Mouse (Mus musculus) cerebellum, postnatal 10 days (tissue): ENCODE results near the gene Actn1.
"Not testable (repeated sequence)": the region's sequence is repeated elsewhere in the genome, so short reads cannot be mapped to it uniquely, and the experiment has no call there.

Experiments used
- DNase-seq, 2 experiments: peaks; one replicate each; pipeline ENCODE4 v3.0.0; 2021; ENCODE audit warnings: mixed read lengths in 2 of 2

The Actn1 gene

DNA sequence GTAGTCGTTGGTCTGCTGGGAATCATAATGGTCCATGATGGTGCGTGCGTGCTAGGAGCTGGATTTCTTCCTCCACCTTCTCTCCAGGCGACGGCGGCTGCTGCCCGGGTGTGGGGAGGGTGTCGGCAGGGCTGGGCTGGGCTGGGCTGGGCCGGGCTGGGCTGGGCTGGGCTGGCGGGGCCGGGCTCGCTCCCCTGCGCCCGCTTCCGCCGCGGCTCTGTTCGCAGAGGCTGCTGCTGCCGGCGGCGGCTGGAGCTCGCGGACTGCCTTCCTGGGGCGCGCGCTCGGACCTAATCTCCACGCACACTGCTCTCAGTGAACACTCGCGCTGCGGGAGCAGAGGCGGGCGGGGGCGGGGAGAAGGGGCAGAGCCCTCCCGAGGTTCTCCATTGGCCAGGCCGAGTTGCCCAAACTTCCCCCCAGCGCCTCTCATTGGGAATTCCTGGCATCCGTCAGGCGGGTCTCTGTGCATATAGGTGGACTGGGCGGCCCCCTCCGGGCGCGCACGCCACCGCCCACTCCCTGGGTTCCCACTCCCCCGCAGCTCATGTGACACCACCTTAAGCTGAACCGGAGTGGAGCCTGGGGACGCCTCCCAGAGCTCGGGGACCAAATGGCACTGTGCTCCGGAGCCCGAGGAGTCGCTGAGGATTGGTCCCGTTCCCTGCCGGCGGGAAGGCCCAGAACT is at the start of gene Actn1:
TSS of gene Actn1 (minus strand) at position 316 of the 688 bp plus-strand sequence.
- peak; percentile 90 to 94 for DNase-seq

DNA sequence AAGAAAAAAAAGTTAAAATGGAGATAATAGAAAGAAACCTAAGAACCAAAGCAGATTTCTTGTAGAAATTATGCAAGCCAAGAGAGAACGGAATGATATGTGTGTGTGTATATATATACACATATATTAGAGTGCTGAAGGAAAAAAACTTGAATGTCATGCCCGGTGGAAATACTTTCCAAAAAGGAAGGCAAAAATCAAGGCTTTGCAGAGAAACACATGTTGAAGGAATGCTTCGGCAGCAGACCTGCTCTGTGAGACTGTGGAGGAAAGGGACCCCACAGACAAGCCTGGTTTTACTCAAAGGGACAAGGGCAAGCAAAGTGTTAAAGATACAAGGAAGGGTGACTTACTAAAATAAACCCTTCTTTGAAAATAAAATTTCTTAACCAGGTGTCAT is 47.4 kb upstream of the Actn1 start:
- no peak for DNase-seq

DNA sequence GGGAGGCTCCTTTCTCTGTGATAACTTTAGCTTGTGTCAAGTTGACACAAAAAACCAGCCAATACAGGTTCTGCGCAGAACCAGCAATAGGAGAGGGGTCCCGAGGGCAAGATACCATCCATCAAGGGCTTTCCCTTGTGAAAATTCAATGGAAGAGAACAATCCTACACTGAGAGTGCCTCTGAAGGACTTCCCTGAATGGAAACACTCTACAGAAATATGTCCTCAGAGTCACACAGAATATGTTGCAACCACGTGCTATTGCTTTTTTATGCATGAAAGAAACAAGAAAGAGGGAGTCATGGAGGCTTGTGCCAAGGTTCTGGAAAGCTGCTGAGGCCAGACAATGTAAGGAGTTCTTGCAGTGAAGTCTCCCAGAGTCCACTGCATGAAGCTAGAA is 44.3 kb upstream of the Actn1 start:
- no peak for DNase-seq

DNA sequence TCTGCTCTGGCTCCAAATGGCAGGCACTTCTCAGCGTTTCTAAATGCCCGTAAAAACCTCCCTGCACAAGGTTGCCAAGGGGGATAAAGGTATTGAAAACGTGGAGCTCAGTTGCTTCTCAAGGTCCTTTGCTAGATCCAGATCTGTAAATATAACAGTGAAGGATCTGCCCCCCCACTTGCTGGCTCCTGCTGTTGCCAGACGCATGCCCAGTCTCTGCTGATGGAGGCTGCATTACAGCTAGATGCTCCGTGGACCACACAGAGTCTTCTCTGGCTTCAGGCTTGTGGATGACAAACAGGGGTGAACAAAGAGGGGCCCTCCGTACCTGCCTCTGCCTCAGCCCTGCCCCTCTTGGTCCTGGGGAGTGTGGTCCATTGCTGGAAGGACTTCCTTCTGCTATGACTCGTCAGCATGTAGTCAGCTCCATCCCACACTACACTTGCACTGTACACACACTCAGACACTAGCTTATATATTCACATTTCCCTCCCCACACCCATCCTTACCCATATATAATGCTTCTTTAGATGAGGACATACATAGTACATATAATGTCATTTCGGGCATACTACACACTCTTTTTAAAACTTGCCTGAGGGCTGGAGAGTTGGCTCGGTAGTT is 40.8 kb upstream of the Actn1 start:
- peak; percentile 9 to 10 for DNase-seq

DNA sequence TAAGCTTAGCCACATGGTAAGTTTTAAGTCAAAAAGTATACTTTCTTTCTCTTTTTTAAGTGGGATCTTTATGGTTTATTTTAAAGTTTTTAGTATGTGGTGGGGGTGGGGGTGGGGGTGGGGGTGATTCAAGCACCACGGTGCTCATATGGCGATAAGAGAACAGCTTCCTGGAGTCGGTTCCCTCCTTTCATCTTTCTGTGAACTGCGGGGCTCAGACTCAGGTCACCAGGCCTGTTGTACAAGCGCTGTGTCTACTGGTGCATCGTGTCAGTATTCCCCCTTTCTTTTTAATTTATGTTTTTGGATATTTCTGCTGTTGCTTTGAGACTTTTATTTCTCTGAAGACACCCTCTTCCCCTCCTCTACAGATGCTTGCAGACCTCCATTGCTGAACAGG is 38.5 kb upstream of the Actn1 start:
- DNase-seq: no peak

DNA sequence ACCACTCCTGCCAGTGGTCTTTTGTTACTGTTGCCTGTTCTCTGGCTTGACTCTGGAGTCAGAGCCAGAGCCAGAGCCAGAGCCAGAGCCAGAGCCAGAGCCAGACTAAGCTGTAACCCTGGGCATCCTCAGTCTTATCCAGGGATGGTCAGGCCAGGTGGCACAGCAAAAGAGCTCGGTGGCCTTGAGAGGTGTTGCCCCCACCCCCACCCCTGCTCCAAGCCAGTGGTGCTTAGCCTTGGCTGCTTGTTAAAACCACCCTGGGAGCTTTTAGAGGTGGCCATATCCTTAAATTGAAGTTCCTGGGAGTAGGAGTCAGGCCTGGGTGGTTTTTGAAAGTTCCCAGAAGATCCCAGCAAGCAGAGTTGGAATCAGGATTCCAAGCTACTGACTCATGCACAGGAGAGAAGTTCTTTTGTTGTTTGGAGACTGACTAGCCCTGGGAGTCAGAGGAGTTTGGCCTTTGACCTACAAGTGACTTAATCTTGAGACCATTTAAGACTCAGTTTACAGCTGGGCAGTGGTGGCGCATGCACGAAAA is 31.8 kb upstream of the Actn1 start:
- DNase-seq: peak; percentile 6 to 20

DNA sequence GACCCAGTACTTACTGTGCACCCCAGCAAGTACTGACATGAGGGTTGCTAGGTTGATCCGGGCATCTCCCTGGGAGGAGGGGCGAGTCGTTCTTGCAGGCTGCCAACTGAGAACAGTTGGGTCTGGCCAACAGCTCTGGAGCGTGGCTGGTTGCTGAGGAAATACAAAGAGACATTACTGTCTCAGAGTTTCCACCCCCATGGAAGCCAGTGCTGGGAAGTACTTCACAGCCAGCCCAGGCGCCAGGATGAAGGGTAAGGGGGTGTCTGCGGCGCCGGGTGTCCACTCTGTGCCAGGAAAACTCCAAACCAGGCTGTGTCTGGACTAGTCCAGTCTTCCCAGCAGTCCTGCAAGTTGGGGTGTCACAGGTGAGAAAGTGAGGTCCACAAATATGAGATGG is 30.8 kb upstream of the Actn1 start:
- peak; percentile 12 to 38 for DNase-seq

DNA sequence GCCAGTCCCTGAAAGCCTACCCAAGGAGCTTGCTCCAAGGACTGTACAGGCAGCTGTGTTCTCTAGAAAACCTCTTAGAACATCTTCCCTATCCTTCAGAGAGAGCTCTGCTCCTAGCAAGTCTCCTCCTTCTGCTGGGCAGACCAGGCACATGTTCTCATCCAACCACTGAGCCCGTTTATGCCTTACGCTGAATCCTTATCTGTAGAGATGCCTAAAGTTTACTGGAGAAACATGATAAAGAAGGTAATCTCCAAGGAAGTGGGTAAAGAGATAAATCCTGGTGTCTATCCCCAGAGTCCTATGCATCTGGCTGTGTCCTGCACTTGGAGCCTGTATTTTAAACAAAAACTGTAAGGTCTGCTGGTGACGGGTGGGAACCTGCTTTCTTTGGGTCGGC is 30.3 kb upstream of the Actn1 start:
- DNase-seq: no peak

DNA sequence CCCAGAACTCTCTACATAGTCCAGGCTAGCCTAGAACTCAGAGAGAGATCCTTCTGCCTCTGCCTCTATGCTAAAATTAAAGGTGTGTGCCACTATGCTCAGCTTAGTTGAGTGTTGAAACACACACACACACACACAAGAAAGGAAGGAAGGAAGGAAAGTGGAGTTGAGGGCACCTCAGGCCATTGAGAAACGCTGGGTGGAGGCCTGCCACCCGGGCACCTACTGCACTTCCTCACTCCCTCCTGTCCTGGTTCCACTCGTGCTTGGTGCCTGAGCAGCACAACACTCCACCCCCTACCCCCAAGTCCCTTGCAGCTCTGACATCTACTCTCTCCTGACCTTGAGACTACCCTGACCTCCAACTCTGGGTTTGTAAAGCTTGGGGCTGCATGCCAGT is 29.6 kb upstream of the Actn1 start:
- DNase-seq: no peak

DNA sequence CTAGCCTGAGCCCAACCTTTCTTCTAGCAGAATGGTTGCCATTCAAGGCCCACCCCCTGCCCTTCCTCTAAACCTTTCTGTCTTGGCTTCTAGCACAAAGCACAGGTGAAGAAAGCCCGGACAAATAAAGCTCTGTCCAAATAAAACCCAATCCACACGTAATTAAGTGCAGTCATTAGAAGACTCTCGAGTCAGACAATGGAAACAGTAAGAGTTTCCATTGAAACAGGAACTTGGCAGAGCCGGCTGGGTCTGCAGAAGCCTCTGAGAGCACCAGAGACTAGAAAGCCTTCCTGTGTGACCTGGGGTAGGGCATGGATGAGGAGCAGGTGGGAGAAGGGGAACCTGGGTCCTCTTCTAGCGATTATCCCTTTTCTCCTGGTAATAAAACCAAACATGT is 25.7 kb upstream of the Actn1 start:
- DNase-seq: no peak

DNA sequence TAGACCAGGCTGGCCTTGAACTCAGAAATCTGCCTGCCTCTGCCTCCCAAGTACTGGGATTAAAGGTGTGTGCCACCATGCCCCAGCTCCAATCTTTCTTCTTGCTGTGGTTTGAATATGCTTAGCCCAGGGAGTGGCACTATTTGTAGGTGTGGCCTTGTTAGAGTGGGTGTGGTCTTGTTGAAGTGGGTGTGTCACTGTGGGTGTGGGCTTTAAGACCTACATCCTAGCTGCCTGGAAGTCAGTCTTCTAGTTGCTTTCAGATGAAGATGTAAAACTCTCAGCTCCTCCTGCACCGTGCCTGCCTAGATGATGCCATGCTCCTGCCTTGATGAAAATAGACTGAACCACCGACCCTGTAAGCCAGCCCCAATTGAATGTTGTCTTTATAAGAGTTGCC is 24.1 kb upstream of the Actn1 start:
- not testable (repeated sequence) for DNase-seq

DNA sequence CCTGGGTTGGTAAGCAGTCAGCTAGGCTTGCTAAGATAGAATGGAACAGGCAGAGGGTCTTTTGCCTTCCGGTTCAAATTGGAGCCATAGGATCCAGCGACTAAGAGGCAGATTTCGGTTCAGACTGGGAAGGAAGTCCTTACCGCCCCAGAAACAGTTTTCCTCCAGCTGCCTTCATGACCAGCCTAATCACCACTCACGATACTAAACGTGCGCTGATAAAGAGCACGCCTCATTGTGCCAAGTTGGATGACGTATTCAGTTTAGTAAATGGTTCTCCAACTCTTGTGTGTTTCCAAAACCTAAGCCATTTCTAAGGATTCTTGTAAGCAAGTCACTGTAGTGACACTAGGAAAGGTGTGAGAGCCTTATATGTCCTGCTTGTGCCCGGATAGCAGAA is 18.7 kb upstream of the Actn1 start:
- no peak for DNase-seq

DNA sequence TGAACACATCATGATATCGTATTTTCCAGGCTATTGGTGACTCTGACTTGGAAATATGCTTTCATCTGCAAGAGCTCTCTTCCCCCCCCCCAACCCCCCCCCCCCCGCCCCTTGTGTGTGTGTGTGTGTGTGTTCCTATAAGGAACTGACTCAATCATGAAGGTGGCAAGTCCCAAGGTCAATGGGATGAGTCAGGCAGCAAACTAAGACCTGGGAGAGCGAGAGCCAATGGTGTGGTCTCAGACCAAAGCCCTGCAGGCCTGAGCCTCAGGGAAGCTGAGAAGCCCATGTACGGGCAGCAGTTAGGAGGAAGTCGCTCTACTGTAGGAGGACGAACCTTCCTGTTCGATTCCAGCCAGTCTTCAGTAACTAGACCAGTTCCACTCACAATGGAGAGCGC is 17.3 kb upstream of the Actn1 start:
- no peak for DNase-seq

DNA sequence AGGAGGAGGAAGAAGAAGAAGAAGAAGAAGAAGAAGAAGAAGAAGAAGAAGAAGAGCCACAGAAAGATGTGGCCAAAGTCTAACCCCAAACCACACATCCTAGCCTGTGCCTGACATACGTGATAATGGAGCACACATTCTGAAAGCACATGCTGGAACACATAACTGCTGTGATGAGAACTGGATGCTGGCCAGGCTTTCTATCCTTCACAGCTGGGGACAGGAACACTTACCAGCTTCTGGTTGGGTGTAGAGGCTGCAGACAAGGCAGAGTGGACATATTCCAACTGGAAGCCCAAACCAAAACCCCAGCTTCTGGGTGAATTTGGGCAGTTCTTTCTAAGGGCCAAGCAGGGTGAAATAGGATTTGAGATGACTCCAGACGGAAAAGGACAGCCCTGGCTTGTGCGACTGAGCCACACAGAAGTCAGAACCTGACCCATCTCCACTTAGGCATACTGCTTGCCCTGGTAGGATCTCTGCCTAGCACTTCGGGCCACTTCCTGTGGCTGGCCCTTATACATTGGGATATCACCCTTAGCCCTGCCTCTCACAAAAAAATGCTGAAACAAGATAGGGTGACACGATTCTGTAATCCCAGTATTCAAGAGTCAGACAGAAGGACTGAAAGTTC is 15.1 kb upstream of the Actn1 start:
- peak; percentile 15 to 23 for DNase-seq

DNA sequence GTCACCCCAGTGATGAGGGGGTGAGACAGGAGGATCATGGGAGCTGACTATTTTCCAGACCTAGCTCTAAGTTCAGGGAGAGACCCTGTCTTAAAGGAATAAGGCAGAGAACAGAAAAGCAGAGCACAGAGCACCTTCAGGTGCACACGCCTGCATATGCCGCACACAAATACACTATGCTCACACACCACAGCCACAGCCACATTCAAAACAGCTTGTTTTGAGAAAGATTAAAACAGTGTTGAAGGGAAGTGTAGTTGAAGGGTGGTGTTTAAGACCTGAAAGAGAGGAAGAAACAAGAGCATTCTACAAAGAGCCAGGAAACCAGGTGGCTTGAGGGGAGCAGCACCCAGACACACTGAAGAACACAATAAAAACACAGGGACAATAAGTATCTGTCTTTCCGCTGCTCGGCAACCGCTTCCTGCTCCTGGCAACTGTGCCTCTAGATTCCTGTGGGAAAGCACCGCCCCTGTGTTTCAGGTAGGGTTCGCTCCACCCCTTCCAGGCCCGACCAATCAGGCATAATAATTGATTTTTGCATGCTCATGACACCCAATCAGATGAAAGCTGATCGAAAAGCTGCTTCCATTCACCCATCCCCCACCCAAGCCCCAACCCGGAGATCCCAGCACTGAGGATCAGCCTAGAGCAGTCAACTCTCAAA is 13.0 kb upstream of the Actn1 start:
- DNase-seq: peak; percentile 76 to 79

DNA sequence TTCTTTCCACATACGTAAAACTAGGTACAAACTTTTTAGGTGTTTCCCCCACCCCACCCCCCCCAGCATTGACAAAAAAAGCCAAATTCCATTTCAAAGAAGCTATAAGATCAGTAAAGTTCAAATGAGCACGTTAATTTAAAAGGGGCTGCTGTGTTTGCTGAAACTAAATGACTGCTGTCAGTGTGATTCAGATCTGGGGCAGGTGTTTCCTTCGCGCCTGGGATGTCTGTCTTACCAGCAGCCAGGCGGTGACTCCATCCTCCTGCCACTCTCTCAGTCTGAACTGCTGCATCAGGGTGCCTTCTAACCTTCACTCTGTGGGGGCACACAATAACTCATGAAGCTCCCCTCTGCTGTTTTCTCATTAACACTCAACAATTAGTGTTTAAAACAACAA is 11.6 kb upstream of the Actn1 start:
- DNase-seq: no peak

DNA sequence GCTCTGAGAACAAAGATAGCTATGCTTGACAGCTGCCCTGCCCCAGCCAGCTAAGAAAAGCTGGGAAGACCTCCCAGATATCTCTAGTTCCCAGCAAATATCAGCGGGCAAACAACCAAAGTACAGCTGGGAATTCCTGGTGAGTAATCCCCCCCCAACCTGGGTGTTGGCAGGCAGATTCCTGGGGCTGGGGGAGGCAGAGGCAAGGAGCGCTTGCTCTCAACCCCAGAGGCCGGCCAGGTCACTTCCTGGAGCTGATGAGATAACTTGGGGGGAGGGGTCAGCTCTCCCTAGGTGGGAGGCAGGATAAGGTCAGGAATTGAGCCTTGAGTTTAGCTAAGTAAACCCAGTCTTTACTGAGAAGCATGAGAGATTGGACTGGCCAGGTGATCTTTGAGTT is 10.8 kb upstream of the Actn1 start:
- DNase-seq: no peak

DNA sequence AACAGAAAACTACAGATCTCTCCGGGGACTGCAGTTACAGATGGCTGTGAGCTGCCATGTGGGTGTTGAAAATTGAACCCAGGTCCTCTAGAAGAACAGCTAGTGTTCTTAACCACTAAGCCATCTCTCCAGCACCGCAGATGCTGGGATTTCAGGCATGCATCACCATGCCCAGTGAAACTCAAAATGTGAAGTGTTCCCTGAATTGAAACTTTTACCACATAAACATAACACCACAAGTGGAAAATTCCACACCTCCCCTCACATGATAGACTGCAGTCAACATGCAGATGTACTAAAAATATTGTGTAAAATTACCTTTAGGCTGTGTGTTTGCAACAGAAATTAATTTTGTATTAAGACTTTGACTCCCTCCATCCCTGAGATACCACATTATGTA is 9.1 kb upstream of the Actn1 start:
- DNase-seq: no peak

DNA sequence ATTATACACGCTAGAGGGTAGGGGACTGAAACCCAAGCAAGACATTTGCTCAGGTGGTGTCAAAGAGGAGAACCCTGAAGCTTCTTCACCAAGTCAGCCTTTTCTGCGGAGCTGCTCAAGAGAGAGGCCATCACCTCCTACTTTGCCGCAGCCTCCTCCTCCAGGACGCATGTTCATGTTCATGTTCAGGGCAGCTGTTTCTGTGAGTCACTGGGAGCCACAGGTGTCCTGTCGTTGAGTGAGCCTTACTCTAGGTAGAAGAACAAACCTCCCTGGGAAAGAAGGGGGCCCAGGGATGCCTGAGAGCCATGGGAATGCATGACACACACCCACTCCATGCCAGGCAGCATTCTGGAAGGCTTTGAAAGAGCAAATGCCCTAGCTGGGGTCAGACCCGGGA is 7.8 kb upstream of the Actn1 start:
- no peak for DNase-seq

DNA sequence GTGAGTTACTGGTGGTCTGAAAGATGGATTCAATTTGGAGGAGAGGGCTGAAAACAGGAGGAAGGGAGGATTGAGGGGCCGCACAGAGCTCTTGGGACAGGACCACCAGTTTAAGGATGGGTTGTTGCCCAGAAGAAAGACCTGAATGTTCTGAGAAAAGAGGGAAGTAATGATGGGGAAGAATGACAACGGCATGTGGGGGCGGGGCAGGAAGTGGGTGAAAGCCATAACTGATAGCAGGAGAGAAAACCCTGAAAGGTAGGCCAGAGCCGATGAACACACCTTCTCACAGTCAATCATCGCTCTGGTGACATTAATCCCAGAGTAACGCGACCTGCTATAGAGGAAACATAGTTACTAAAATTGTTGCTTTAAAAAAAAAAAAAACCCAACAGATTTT is 4.2 kb upstream of the Actn1 start:
- DNase-seq: not testable (repeated sequence)

DNA sequence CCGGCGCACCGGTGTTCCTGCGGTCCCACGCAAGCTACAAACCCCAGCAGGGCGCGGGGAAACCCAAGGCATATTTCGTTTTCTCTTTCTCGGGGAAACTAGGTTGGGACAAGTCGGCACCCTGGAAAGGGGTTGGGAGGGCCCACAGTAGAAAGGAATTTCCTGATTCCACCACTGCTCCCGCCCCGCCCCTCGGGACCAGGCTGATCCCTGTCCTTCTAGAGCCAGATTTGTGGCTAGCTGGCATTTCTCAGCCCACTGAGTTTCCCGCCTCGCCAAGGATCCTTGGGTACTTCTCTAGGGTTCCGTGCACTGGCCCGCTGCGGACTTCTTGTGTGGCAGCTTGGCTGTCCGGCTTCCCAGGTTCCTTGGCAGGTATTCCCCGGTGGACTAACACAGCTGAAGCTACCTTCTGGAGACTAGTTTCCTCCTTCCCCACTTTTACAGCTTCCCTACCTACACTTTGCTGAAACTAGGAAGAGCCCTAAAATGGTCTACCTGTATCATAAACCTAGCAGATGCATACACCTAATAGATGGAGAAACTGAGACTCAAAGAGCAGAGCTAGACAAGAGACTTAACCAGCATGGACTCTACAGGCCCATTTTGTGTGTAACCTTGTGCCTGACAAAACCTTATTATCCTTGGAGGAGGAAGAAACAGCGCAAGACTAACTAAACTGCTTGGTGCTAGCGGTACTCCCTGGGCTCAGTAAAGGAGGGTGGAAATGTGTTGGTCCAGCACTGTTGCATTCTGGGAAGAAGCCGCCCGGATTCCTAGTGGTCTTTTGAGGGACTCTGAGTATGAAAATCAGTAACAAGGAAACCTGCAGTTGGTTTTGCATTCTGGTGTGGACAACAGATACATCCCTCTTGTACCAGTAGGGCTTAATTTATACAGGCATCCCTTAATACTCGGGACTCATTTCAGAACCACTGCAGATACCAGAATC is 849 bp upstream of the Actn1 start:
- peak; percentile 16 to 58 for DNase-seq
